Mouse (Mus musculus): ENCODE results near the gene Qsox2.

Qsox2 gene

GRCm38 (mm10) chr2:26225242-26225641 is 12.1 kb downstream of the Qsox2 start:
- DNase-seq (ENCODE audit: low read depth, low spot score), result no peak

- no peak for DNase-seq (ENCODE audit: low read depth, low spot score)
Observed at GRCm38 (mm10) chr2:26223961-26224360, 13.4 kb downstream of the Qsox2 start.

GRCm38 (mm10) chr2:26214526-26214925 is 22.8 kb downstream of the Qsox2 start:
- DNase-seq (ENCODE audit: low read depth, low spot score), result no peak

- no peak for DNase-seq (ENCODE audit: low read depth, low spot score)
Observed at GRCm38 (mm10) chr2:26209566-26209965, 27.8 kb downstream of the Qsox2 start.

- peak; percentile 88 for DNase-seq (ENCODE audit: low read depth, low spot score)
Observed at GRCm38 (mm10) chr2:26208126-26208789, 29.1 kb downstream of the Qsox2 start, which contains the start of gene Lhx3. TSS of gene Lhx3 (minus strand) at chr2:26208289.

- DNase-seq (ENCODE audit: low read depth, low spot score), result no peak
Observed at GRCm38 (mm10) chr2:26207559-26207958, 29.8 kb downstream of the Qsox2 start.

- no peak for DNase-seq (ENCODE audit: low read depth, low spot score)
Observed at GRCm38 (mm10) chr2:26205761-26206160, 31.6 kb downstream of the Qsox2 start.

GRCm38 (mm10) chr2:26205126-26205525 is 32.2 kb downstream of the Qsox2 start:
- peak; percentile 58 for DNase-seq (ENCODE audit: low read depth, low spot score)

- DNase-seq (ENCODE audit: low read depth, low spot score), result peak; percentile 68
Observed at GRCm38 (mm10) chr2:26202849-26203475, 34.4 kb downstream of the Qsox2 start.

GRCm38 (mm10) chr2:26201926-26202848 is 35.1 kb downstream of the Qsox2 start:
- peak; percentile 48 for DNase-seq (ENCODE audit: low read depth, low spot score)

- DNase-seq (ENCODE audit: low read depth, low spot score), result peak; percentile 26
Observed at GRCm38 (mm10) chr2:26198488-26198887, 38.8 kb downstream of the Qsox2 start.

GRCm38 (mm10) chr2:26194552-26195339 is 42.6 kb downstream of the Qsox2 start:
- no peak for DNase-seq (ENCODE audit: low read depth, low spot score)

GRCm38 (mm10) chr2:26188517-26188916 is 48.8 kb downstream of the Qsox2 start:
- no peak for DNase-seq (ENCODE audit: low read depth, low spot score)

- no peak for DNase-seq (ENCODE audit: low read depth, low spot score)
Observed at GRCm38 (mm10) chr2:26184352-26184751, 53.0 kb downstream of the Qsox2 start.

- DNase-seq (ENCODE audit: low read depth, low spot score), result peak; percentile 43
Observed at GRCm38 (mm10) chr2:26182646-26183045, 54.7 kb downstream of the Qsox2 start.

- DNase-seq (ENCODE audit: low read depth, low spot score), result no peak
Observed at GRCm38 (mm10) chr2:26177189-26177588, 60.1 kb downstream of the Qsox2 start.

- DNase-seq (ENCODE audit: low read depth, low spot score), result no peak
Observed at GRCm38 (mm10) chr2:26176731-26177130, 60.6 kb downstream of the Qsox2 start.

GRCm38 (mm10) chr2:26175191-26175590 is 62.1 kb downstream of the Qsox2 start:
- DNase-seq (ENCODE audit: low read depth, low spot score), result no peak

GRCm38 (mm10) chr2:26172166-26172565 is 65.2 kb downstream of the Qsox2 start:
- no peak for DNase-seq (ENCODE audit: low read depth, low spot score)

- no peak for DNase-seq (ENCODE audit: low read depth, low spot score)
Observed at GRCm38 (mm10) chr2:26170376-26170775, 66.9 kb downstream of the Qsox2 start.

- DNase-seq (ENCODE audit: low read depth, low spot score), result no peak
Observed at GRCm38 (mm10) chr2:26168843-26169579, 68.3 kb downstream of the Qsox2 start.

Measured in ZHBTc4 (cell line).